Mouse (Mus musculus) heart, embryonic 10.5 days (tissue): Measurements from ENCODE around the gene Dcaf5. TPM values are rescaled to one million over a fixed set of nuclear protein-coding genes. Genes with fewer than 3 reads are reported as not detected.

Experiments used
- DNase-seq: peaks from one replicate; pipeline ENCODE4 v3.0.0-alpha.2; 2017; ENCODE audit warnings: low spot score
- H3K27ac ChIP-seq: fragments of 300-500 bp; sonication (generic); 2 replicates; pipeline ENCODE4 v1.5.1; 2016; ENCODE audit warnings: mild to moderate bottlenecking
- H3K27me3 ChIP-seq: fragments of 300-500 bp; sonication (generic); 2 replicates; pipeline ENCODE4 v1.6.1; 2016; ENCODE audit warnings: mild to moderate bottlenecking; ENCODE audit not compliant: poor library complexity, insufficient read depth, severe bottlenecking
- H3K36me3 ChIP-seq: fragments of 300-500 bp; sonication (generic); 2 replicates; pipeline ENCODE4 v1.6.1; 2016; ENCODE audit warnings: mild to moderate bottlenecking, moderate library complexity
- H3K4me1 ChIP-seq: fragments of 300-500 bp; sonication (generic); 2 replicates; pipeline ENCODE4 v1.6.1; 2016; ENCODE audit warnings: mild to moderate bottlenecking
- H3K4me3 ChIP-seq: fragments of 300-500 bp; sonication (generic); 2 replicates; pipeline ENCODE4 v1.5.1; 2016; ENCODE audit warnings: mild to moderate bottlenecking, moderate library complexity
- H3K9me3 ChIP-seq: fragments of 300-500 bp; sonication (generic); 2 replicates; pipeline ENCODE4 v1.6.1; 2016; ENCODE audit warnings: mild to moderate bottlenecking, moderate library complexity
- WGBS: fragments of 180-500 bp; shearing (Covaris S2); methylation state at CpG from one replicate; pipeline ENCODE4 v1.1.7; 2016; 5-methylcytosine and 5-hydroxymethylcytosine counted together
- polyA plus RNA-seq: library from polyadenylated mRNA; unstranded; fragments of >200 nt; fragmentation: Nextera tagmentation; extraction: Ambion mirVana; gene quantifications from 2 replicates; pipeline ENCODE4 v1.2.1, GENCODE M21; 2016

Gene Dcaf5
- polyA plus RNA-seq, 1 experiment from 2014 or later: 8.5 TPM

DNA sequence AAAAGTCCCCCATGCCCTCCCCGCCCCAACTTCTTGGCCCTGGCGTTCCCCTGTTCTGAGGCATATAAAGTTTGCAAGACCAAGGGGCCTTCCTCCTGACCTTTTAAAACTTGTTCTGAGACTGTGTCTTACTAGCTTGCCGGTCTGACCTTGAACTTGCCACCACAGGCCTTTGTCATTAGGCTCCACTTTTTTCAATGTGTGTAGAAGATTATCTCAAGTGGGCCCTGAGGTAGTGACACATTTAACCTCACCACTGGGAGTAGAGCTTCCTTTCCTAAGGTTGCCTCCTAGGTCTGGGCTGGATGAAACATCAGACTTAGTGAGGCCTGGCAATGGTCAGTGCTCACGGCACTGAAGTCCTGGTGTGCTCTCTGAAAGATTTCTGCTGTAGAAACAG, 69.2 kb downstream of the Dcaf5 start:
- Histone ChIP-seq H3K36me3 (peaks cover 24% of the 10 kb centered on the region), H3K4me1 (peaks cover 31% of the 10 kb centered on the region), H3K9me3 (no peaks in the 10 kb centered on the region), H3K27me3 (no peaks in the 10 kb centered on the region), H3K4me3 (no peak overlapping the region), H3K27ac (peak overlapping the region; percentile 89; the same call in 1 of the 2 replicates)
- 63% methylated on average over 4 of the region's 4 CpGs for WGBS
- DNase-seq: no peak

DNA sequence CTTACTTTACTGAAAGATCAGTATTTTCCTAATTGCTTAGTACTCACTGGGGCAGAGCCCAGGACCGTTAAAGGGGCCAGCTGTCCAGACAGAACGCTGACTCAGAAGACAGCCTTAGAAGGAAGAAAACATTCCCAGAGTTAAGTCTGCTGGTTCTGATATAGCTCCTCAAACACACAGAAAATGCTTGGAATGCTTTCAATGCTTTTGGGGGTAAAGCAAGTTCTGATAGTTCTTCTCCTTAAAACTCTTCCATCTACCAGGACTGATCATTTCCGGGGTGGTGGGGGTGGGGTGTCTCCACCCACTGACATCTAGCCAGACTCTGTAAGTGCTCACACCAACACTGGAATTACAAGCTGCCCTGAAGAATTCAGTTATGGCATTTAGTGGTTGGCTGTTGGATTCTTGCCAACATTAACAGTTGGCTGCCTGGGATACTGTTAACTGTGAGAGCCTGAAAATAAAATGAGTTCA, 70.4 kb downstream of the Dcaf5 start:
- peaks cover 31% of the 10 kb centered on the region for H3K4me1 ChIP-seq
- WGBS: 12% methylated on average over 3 of the region's 3 CpGs

DNA sequence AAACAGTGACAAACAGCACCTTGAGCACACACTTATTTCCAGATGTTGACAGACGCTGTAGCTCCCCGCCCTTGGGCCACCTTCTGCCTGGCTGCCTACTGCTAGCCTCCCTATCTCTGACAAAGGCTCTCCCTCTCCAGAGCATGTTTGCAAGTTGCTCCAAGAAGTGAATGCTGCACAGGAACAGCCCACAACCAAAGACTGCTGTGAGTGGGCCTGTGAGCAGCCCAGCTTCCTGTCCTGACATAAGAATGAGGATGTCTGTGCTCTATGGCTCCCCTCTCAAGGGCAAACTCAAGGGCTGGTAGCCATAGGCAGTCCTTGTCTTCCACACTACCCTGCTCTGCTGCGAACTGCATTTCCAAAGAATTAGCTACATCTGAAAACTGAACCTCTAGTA, 71.1 kb downstream of the Dcaf5 start:
- H3K9me3 ChIP-seq: no peaks in the 10 kb centered on the region
- peaks cover 36% of the 10 kb centered on the region for H3K4me1 ChIP-seq
- H3K36me3 ChIP-seq: peaks cover 21% of the 10 kb centered on the region
- H3K4me3 ChIP-seq: no peak overlapping the region
- WGBS: 81% methylated on average over 3 of the region's 3 CpGs
- peak overlapping the region; percentile 89 for H3K27ac ChIP-seq
- H3K27me3 ChIP-seq: no peaks in the 10 kb centered on the region
- DNase-seq: no peak

More for the DNA sequence above, 70.4 kb downstream of the Dcaf5 start:
- Histone ChIP-seq H3K27me3 (no peaks in the 10 kb centered on the region), H3K9me3 (no peaks in the 10 kb centered on the region), H3K36me3 (peaks cover 23% of the 10 kb centered on the region), H3K4me3 (no peak overlapping the region), H3K27ac (peak overlapping the region; percentile 89)
- peak; percentile 78 for DNase-seq

DNA sequence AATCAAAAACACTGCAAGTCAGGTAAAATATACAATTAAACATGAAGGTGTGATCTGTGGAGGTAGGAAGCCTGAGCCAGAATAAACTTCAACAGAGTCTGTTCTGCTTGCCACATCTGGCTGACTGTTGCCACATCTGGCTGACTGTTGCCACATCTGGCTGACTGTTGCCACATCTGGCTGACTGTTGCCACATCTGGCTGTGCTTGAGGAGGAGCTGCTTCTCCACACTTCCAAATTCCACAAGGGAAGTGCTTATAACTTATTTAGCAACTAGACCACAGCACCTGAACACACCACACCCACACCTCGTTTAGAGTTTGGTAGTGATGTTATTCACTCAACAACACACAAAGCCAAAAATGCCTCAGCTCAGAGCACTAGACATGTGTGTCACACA, 74.7 kb downstream of the Dcaf5 start:
- no peaks in the 10 kb centered on the region for H3K9me3 ChIP-seq
- H3K27me3 ChIP-seq: no peaks in the 10 kb centered on the region
- 85% methylated on average over 1 of the region's 1 CpGs for WGBS
- no peak for DNase-seq
- no peak overlapping the region for H3K27ac ChIP-seq
- H3K36me3 ChIP-seq: peaks cover 28% of the 10 kb centered on the region
- no peak overlapping the region for H3K4me3 ChIP-seq
- H3K4me1 ChIP-seq: peaks cover 24% of the 10 kb centered on the region

DNA sequence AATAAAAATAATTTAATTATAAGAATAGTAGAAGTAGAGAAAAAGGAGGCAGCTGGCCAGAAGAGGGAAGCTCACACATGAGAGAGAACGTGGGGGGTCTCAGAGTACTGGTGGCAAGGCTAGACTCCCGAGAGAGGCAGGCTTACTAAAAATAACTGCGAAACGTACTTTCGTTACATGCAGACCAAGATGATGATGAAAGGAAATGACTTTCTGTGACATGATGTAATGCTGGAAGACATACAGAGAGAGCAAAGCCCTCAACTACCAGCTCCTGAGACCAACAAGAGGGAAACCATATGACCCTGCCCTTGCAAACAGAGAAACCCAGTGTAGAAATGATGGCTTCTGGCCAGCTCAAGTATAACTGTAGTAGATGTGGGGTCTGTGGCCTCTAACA, 76.1 kb downstream of the Dcaf5 start:
- H3K27ac ChIP-seq: peak overlapping the region; percentile 36; the same call in 1 of the 2 replicates

DNA sequence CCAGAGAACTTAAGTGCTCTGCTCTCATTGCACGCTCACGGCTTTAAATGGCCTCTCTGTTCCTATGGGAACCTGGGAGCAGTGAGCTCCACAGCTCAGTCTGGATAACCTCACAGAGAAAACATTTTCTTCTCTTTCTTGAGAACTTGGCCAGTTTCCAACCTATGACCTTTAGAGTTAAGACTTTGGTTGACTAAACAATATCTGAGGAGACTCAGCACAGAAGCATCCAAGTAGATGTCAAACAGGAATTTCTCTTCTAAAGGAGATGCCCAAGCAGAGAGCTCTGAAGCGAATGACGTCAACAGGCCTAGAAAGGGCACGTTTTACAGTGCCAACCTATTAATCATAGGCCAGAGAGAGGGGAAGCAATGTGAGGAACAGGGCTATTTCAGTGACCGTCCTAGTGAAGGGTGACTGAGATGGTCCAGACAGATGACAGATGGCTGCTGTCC, 91.6 kb downstream of the Dcaf5 start:
- Histone ChIP-seq H3K9me3 (no peaks in the 10 kb centered on the region), H3K4me3 (no peak overlapping the region), H3K36me3 (peaks cover 26% of the 10 kb centered on the region), H3K27ac (peak overlapping the region; percentile 67), H3K27me3 (no peaks in the 10 kb centered on the region), H3K4me1 (peaks cover 24% of the 10 kb centered on the region)
- 47% methylated on average over 6 of the region's 6 CpGs for WGBS
- no peak for DNase-seq

More for the DNA sequence above, 76.1 kb downstream of the Dcaf5 start:
- H3K4me3 ChIP-seq: no peak overlapping the region
- WGBS: 40% methylated on average over 5 of the region's 5 CpGs
- no peaks in the 10 kb centered on the region for H3K9me3 ChIP-seq
- H3K36me3 ChIP-seq: peaks cover 30% of the 10 kb centered on the region
- H3K4me1 ChIP-seq: peaks cover 16% of the 10 kb centered on the region
- no peaks in the 10 kb centered on the region for H3K27me3 ChIP-seq
- DNase-seq: no peak

DNA sequence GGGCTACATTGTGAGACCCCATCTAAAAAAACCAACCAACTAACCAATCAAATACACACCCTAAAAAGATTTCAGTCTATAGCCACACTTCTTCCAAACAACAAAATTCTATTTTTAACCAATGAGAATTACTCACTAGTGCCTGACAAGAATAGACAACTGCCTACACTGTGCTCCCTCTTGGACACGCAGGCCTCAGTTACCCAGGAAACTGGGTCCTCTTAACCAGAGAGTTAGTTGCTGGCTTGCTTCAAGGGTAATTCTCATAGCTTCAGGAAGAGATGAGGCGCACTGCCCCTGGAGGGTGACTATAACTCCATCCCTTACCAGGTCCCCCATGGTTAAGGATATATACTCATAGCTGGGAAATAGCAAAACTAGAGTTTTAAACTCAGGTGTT, 95.5 kb downstream of the Dcaf5 start:
- Histone ChIP-seq H3K27me3 (no peaks in the 10 kb centered on the region), H3K9me3 (no peaks in the 10 kb centered on the region), H3K4me1 (peaks cover 30% of the 10 kb centered on the region), H3K4me3 (no peak overlapping the region), H3K27ac (no peak overlapping the region), H3K36me3 (peaks cover 41% of the 10 kb centered on the region)
- 77% methylated on average over 2 of the region's 2 CpGs for WGBS
- no peak for DNase-seq

DNA sequence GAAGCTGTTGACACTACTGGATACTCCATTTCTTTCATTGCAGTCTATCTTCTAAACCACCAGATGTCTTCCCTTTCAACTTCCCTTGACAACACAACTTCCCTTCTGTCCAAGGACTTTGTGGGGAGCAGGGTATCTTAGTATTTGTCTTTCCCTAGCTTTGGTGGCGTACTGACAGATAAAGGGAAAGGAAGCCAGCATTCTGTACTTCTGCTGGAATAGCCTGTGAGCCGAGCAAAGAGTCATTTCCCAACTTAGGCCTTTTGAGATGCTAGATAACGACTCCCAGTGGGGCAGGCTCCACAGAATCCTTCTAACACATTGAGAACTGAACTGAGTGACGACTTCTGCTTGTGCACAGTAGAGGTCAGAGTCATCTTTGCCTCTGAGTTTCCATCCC, 102.2 kb downstream of the Dcaf5 start:
- Histone ChIP-seq H3K27ac (no peak overlapping the region), H3K4me3 (no peak overlapping the region), H3K9me3 (no peaks in the 10 kb centered on the region), H3K27me3 (no peaks in the 10 kb centered on the region), H3K4me1 (peaks cover 60% of the 10 kb centered on the region), H3K36me3 (peaks cover 29% of the 10 kb centered on the region)
- DNase-seq: no peak
- WGBS: 19% methylated on average over 4 of the region's 4 CpGs

DNA sequence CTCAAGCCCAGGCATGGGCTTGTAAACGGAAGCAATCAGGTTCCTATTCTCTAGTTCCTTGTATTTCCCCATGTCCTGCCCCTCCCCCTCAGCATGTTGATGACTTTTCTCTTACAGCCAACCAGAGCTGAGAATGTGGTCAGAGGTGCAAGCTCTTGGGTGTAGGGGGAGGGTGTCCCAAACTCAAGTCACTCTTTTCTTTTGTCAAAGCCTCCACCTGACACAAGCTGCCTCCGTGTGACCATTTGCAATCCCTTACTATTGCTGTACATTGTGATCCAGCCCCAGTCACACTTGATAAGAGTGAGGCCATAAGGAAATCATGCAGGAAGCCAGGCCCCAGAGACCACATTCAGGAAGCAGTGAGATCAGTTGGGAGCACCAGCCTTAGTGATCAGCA, 104.8 kb downstream of the Dcaf5 start:
- 23% methylated on average over 2 of the region's 2 CpGs for WGBS
- H3K27me3 ChIP-seq: no peaks in the 10 kb centered on the region
- peak overlapping the region; percentile 75 for H3K27ac ChIP-seq
- DNase-seq: no peak
- 0 out of 2 replicates have a peak, but pooled peaks cover 5% of the 10 kb centered on the region for H3K36me3 ChIP-seq
- H3K9me3 ChIP-seq: no peaks in the 10 kb centered on the region
- peaks cover 61% of the 10 kb centered on the region for H3K4me1 ChIP-seq
- H3K4me3 ChIP-seq: no peak overlapping the region

DNA sequence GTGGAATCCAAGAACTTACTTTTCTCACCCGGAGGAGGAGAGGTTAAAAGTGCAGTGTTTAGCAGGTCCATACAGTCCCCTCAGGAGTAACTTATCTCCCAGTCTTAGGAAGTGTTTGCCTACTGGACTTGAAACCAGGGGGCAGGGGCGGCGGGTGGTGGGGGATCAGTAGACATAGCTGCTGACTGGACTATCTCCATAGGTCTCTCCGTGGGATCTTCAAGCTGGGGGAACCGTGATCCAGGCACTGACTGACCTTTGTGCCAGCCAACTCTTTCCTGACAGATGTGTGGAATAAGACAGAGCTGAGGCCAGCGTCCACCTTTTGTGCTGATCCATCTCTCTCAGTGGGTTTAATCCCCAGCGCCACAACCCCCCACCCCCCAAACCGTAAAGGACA, 105.6 kb downstream of the Dcaf5 start:
- Histone ChIP-seq H3K4me1 (peaks cover 62% of the 10 kb centered on the region), H3K36me3 (0 out of 2 replicates have a peak, but pooled peaks cover 5% of the 10 kb centered on the region), H3K27ac (peak overlapping the region; percentile 52; the same call in 1 of the 2 replicates), H3K27me3 (no peaks in the 10 kb centered on the region), H3K9me3 (no peaks in the 10 kb centered on the region), H3K4me3 (no peak overlapping the region)
- DNase-seq: no peak
- WGBS: 74% methylated on average over 8 of the region's 8 CpGs

DNA sequence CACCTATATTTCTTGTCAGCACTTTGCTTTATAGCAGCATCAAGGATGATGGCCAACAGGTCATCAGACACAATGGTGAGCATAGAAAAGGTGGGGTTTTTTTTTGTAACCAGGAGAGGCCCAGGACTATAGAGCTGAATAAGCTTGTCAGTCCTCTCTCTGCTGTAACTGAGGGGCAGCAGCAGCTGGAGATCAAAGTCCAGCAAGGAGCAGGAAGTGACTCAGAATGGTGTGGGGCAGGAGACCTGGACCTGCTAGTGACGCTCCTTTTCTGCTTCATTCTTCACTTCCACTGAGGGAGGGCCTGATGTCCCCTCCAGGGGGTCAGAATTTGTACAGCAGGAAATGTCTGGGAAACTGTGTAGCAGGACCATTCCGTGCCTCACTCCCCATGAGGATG, 106.8 kb downstream of the Dcaf5 start:
- no peak for DNase-seq
- Histone ChIP-seq H3K27me3 (no peaks in the 10 kb centered on the region), H3K9me3 (no peaks in the 10 kb centered on the region), H3K4me1 (peaks cover 64% of the 10 kb centered on the region), H3K36me3 (no peaks in the 10 kb centered on the region), H3K4me3 (no peak overlapping the region), H3K27ac (peak overlapping the region; percentile 29; the same call in 1 of the 2 replicates)
- WGBS: 41% methylated on average over 2 of the region's 2 CpGs

DNA sequence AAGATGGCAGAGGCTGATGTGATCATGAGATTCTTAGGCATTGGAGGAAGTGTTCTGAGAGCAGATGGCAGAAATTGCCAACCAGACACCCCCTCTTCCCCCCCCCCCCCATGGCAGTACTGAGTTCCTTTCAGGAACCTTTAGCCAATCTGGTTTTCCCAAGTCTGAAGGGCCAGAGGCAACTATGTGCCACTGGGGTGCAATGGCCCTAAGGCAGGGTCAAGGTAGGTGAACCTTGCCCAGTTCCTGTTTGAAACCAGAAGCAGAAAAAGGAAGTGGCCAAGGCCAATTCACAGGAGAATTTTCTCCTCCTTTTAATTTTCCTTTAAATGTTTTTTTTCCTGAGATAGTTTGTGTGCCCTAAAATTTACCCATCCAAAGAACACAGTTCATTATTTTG, 110.4 kb downstream of the Dcaf5 start:
- DNase-seq: no peak
- no peaks in the 10 kb centered on the region for H3K9me3 ChIP-seq
- H3K4me1 ChIP-seq: peaks cover 54% of the 10 kb centered on the region
- no peaks in the 10 kb centered on the region for H3K36me3 ChIP-seq
- no peak overlapping the region for H3K4me3 ChIP-seq
- no peak overlapping the region for H3K27ac ChIP-seq
- H3K27me3 ChIP-seq: no peaks in the 10 kb centered on the region

DNA sequence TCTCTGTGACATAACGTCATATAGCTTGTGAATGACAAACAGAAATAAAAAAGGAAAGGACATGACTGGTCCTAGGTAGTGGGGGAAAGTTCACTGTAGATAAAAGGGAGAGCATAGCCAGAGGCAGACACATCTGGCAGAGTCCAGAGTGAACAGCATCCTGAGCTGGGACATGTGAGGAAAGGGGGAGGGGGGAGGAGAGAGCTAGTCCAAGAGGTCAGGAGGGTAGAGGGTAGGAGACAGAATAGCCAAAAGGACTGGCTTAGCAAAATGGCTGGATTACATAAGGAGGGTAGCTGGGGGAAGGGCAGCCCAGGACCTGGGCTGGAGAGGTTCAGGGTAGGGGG, 111.6 kb downstream of the Dcaf5 start:
- Histone ChIP-seq H3K4me1 (peaks cover 41% of the 10 kb centered on the region), H3K36me3 (no peaks in the 10 kb centered on the region), H3K9me3 (no peaks in the 10 kb centered on the region), H3K4me3 (no peak overlapping the region; the same call in 1 of the 2 replicates), H3K27me3 (no peaks in the 10 kb centered on the region), H3K27ac (peak overlapping the region; percentile 76)
- DNase-seq: no peak
- 31% methylated on average over 1 of the region's 1 CpGs for WGBS
